Mouse (Mus musculus) bone marrow, adult 2 months (tissue): ENCODE data around the gene Sfmbt2.

Source experiments
- CTCF ChIP-seq: fragments of 200-500 bp; IDR thresholded peaks from 2 replicates; pipeline ENCODE4 v1.5.1; 2011; ENCODE audit warnings: low read length, control low read depth; ENCODE audit not compliant: control insufficient read depth, insufficient read depth
- POLR2A ChIP-seq: fragments of 200-500 bp; IDR thresholded peaks from 2 replicates; pipeline ENCODE4 v1.6.1; 2011; ENCODE audit warnings: low read depth, mild to moderate bottlenecking, control low read depth, low read length, borderline replicate concordance; ENCODE audit not compliant: control insufficient read depth

GRCm38 (mm10) chr2:10409422-10409821 lies 39.1 kb downstream of the Sfmbt2 start:
- TF ChIP-seq POLR2A (no peak), CTCF (no peak)
